Mouse (Mus musculus) thymus, adult 2 months (tissue): ENCODE data around the gene Dennd4a. TPM values are rescaled to one million over a fixed set of nuclear protein-coding genes. Genes with fewer than 3 reads are reported as not detected.

ENCODE experiments used
- DNase-seq: peaks from one replicate; pipeline ENCODE4 v3.0.0; 2021
- H3K27ac ChIP-seq: fragments of 200-500 bp; 2 replicates; pipeline ENCODE4 v1.5.1; 2012; ENCODE audit warnings: low read length, control low read depth; ENCODE audit not compliant: control insufficient read depth, insufficient read depth
- H3K27me3 ChIP-seq: fragments of 200-500 bp; 2 replicates; pipeline ENCODE4 v1.6.1; 2012; ENCODE audit warnings: mild to moderate bottlenecking, low read length, moderate library complexity, mixed read lengths; ENCODE audit not compliant: control insufficient read depth, insufficient read depth
- H3K36me3 ChIP-seq: fragments of 200-500 bp; 2 replicates; pipeline ENCODE4 v1.6.1; 2012; ENCODE audit warnings: mild to moderate bottlenecking, low read length, moderate library complexity; ENCODE audit not compliant: control insufficient read depth, insufficient read depth
- H3K4me1 ChIP-seq: fragments of 200-500 bp; replicated peaks from 2 replicates; pipeline ENCODE4 v1.6.1; 2012; ENCODE audit warnings: low read length; ENCODE audit not compliant: control insufficient read depth, insufficient read depth
- H3K4me3 ChIP-seq: fragments of 200-500 bp; 2 replicates; pipeline ENCODE4 v1.5.1; 2012; ENCODE audit warnings: mild to moderate bottlenecking, low read length, control low read depth, moderate library complexity; ENCODE audit not compliant: control insufficient read depth, insufficient read depth
- CTCF ChIP-seq: fragments of 200-500 bp; IDR thresholded peaks from 2 replicates; pipeline ENCODE4 v1.5.1; 2012; ENCODE audit warnings: mild to moderate bottlenecking, control low read depth, low read length, moderate library complexity, borderline replicate concordance; ENCODE audit not compliant: control insufficient read depth, poor library complexity, insufficient read depth; ENCODE audit errors: extremely low read depth
- POLR2A ChIP-seq: fragments of 200-500 bp; IDR thresholded peaks from 2 replicates; pipeline ENCODE4 v1.6.1; 2012; ENCODE audit warnings: mild to moderate bottlenecking, low read length, control low read depth, moderate library complexity; ENCODE audit not compliant: control insufficient read depth, poor library complexity, insufficient read depth; ENCODE audit errors: extremely low read depth
- WGBS: fragments of 180-500 bp; shearing (Covaris S2); methylation state at CpG from one replicate; pipeline ENCODE4 v1.1.7; 2018; 5-methylcytosine and 5-hydroxymethylcytosine counted together
- polyA plus RNA-seq: library from polyadenylated mRNA; depleted of rRNA; stranded (reverse); fragments of >200 nt; gene quantifications from 2 replicates; pipeline ENCODE4 v1.2.3, GENCODE M21; 2012

Gene Dennd4a
- polyA plus RNA-seq, 1 experiment = 12.3 TPM

GRCm38 (mm10) chr9:64914629-64915028 is 103.5 kb downstream of the Dennd4a start:
- DNase-seq = no peak
- Histone ChIP-seq H3K4me3 (no peak overlapping the region), H3K27ac (no peak overlapping the region; the same call in 1 of the 2 replicates), H3K27me3 (no peaks in the 10 kb centered on the region), H3K36me3 (peaks cover 10% of the 10 kb centered on the region), H3K4me1 (no peaks in the 10 kb centered on the region)
- 2% methylated on average over 4 of the region's 4 CpGs for WGBS
- TF ChIP-seq CTCF (no peak), POLR2A (no peak)

GRCm38 (mm10) chr9:64918560-64918959 is 107.4 kb downstream of the Dennd4a start:
- Histone ChIP-seq H3K36me3 (no peaks in the 10 kb centered on the region), H3K4me3 (peak overlapping the region; percentile 44), H3K27me3 (no peaks in the 10 kb centered on the region), H3K27ac (peak overlapping the region; percentile 40; the same call in 1 of the 2 replicates), H3K4me1 (no peaks in the 10 kb centered on the region)
- WGBS = 63% methylated on average over 16 of the region's 16 CpGs
- peak; percentile 23 for DNase-seq
- no peak for TF ChIP-seq CTCF
- no peak for TF ChIP-seq POLR2A

- H3K4me3 ChIP-seq = no peak overlapping the region
- TF ChIP-seq POLR2A (no peak), CTCF (no peak)
- 70% methylated on average over 5 of the region's 5 CpGs for WGBS
Observed at GRCm38 (mm10) chr9:64925771-64926170, 114.6 kb downstream of the Dennd4a start.

GRCm38 (mm10) chr9:64926201-64926991 is 115.3 kb downstream of the Dennd4a start:
- Histone ChIP-seq H3K4me1 (no peaks in the 10 kb centered on the region), H3K27me3 (no peaks in the 10 kb centered on the region), H3K27ac (no peak overlapping the region), H3K4me3 (no peak overlapping the region), H3K36me3 (no peaks in the 10 kb centered on the region)
- 59% methylated on average over 8 of the region's 8 CpGs for WGBS
- TF ChIP-seq CTCF (no peak), POLR2A (no peak)
- DNase-seq = no peak

More at GRCm38 (mm10) chr9:64925771-64926170, 114.6 kb downstream of the Dennd4a start:
- H3K27me3 ChIP-seq = no peaks in the 10 kb centered on the region
- DNase-seq = no peak
- H3K4me1 ChIP-seq = no peaks in the 10 kb centered on the region
- H3K27ac ChIP-seq = no peak overlapping the region
- no peaks in the 10 kb centered on the region for H3K36me3 ChIP-seq

GRCm38 (mm10) chr9:64930256-64930655 is 119.1 kb downstream of the Dennd4a start:
- no peaks in the 10 kb centered on the region for H3K4me1 ChIP-seq
- WGBS = 71% methylated on average over 4 of the region's 4 CpGs
- H3K36me3 ChIP-seq = no peaks in the 10 kb centered on the region
- H3K27me3 ChIP-seq = no peaks in the 10 kb centered on the region
- H3K4me3 ChIP-seq = no peak overlapping the region
- TF ChIP-seq CTCF (no peak), POLR2A (no peak)
- DNase-seq = no peak
- no peak overlapping the region for H3K27ac ChIP-seq

GRCm38 (mm10) chr9:64931751-64932610 is 120.8 kb downstream of the Dennd4a start:
- 77% methylated on average over 7 of the region's 7 CpGs for WGBS
- no peaks in the 10 kb centered on the region for H3K27me3 ChIP-seq
- no peak overlapping the region for H3K27ac ChIP-seq
- H3K4me3 ChIP-seq = no peak overlapping the region
- no peak for DNase-seq
- no peaks in the 10 kb centered on the region for H3K36me3 ChIP-seq
- TF ChIP-seq CTCF (no peak), POLR2A (no peak)
- H3K4me1 ChIP-seq = no peaks in the 10 kb centered on the region
